Comparison of ENCODE assay signal across 29 mouse cellular contexts in genomic region chr5:45844723-45845122, GRCm38 (mm10). TPM values are rescaled to one million over a fixed set of nuclear protein-coding genes. Genes with fewer than 3 reads are reported as not detected.
A peak's percentile ranks its signal among the peaks of the same experiment; 100 is the strongest.
DNase-seq lines count a peak whose midpoint lies in the region; ATAC-seq and TF ChIP-seq lines count a peak whose summit lies in the region.
"Had no signal": no experiment of that assay in that cellular context is flagged by ENCODE, and none has a peak within 500 bp of the region (broad histone marks: within the 10 kb centered on the region; RNA-seq: fewer than 3 reads in every experiment).

No protein-coding gene starts in this region.

- H3K4me3 ChIP-seq in intestine, postnatal 0 days (ENCODE audit: low read depth, low read length) = no peak overlapping the region
- H3K4me3 ChIP-seq in intestine, embryonic 15.5 days (replicated peaks) = no peak overlapping the region
- H3K4me3 ChIP-seq: embryonic facial prominence, embryonic 12.5 days; embryonic facial prominence, embryonic 15.5 days; gastrocnemius, adult 2 months; heart, embryonic 12.5 days; heart, embryonic 15.5 days; hindbrain, embryonic 10.5 days; hindbrain, embryonic 15.5 days had no signal

- no peak for TF ChIP-seq CTCF in intestine, postnatal 0 days (IDR thresholded peaks at IDR 0.05; ENCODE audit: low read depth)

- ATAC-seq in intestine, postnatal 0 days = peak; percentile 43; the same call in 1 of the 2 replicates
- no peak for ATAC-seq in intestine, embryonic 15.5 days
- 0 out of 2 replicates have a peak, but pooled peaks have one; percentile 29 for ATAC-seq in common myeloid progenitor, adult 5-6 weeks (replicated peaks; ENCODE audit: low read depth, poor library complexity, severe bottlenecking)
- peak; percentile 94 for ATAC-seq in megakaryocyte progenitor cell, adult 5-6 weeks (replicated peaks; ENCODE audit: poor library complexity)
- ATAC-seq: CD4-positive, CD25-positive, alpha-beta regulatory T cell, adult 4 months; forebrain, embryonic 14.5 days; forebrain, postnatal 0 days had no signal

- H3K4me2 ChIP-seq in intestine, postnatal 0 days (replicated peaks; ENCODE audit: low read depth) = no peak overlapping the region
- H3K4me2 ChIP-seq in intestine, embryonic 15.5 days (replicated peaks) = no peak overlapping the region
- H3K4me2 ChIP-seq: embryonic facial prominence, embryonic 12.5 days; embryonic facial prominence, embryonic 15.5 days; heart, embryonic 12.5 days; heart, embryonic 15.5 days; hindbrain, embryonic 15.5 days had no signal

- peak; percentile 22 for DNase-seq in lung, postnatal 36 days
- no peak for DNase-seq in lung, postnatal 25 days (ENCODE audit: low spot score)
- no peak for DNase-seq in embryo, embryonic 10.5 days (ENCODE audit: low spot score)
- DNase-seq in right cerebral cortex, postnatal 25 days = no peak
- DNase-seq: adrenal gland, adult 2 months; adrenal gland, postnatal 14 days; cerebellum, adult 11 months; cerebellum, adult 2 months; cerebellum, adult 9-11 months; cerebellum, postnatal 36 days; forebrain, postnatal 0 days; gastrocnemius, adult 2 months; gastrocnemius, postnatal 14 days; heart, adult 18-20 months; heart, postnatal 10 days; heart, postnatal 36 days had no signal

- peaks cover 5% of the 10 kb centered on the region; the same call in 1 of the 2 replicates for H3K4me1 ChIP-seq in intestine, postnatal 0 days (replicated peaks; ENCODE audit: control insufficient read depth, insufficient read depth, low read length)
- no peaks in the 10 kb centered on the region for H3K4me1 ChIP-seq in intestine, embryonic 15.5 days (replicated peaks)
- H3K4me1 ChIP-seq: embryonic facial prominence, embryonic 12.5 days; embryonic facial prominence, embryonic 15.5 days; heart, embryonic 12.5 days; heart, embryonic 15.5 days; hindbrain, embryonic 10.5 days; hindbrain, embryonic 15.5 days had no signal

- WGBS in intestine, postnatal 0 days = 75% methylated on average over 6 of the region's 6 CpGs
- WGBS in intestine, embryonic 15.5 days = 91% methylated on average over 6 of the region's 6 CpGs

- no peak overlapping the region for H3K9ac ChIP-seq in intestine, postnatal 0 days (ENCODE audit: low read depth, low read length)
- H3K9ac ChIP-seq in intestine, embryonic 15.5 days = no peak overlapping the region
- H3K9ac ChIP-seq: embryonic facial prominence, embryonic 12.5 days; embryonic facial prominence, embryonic 15.5 days; forebrain, postnatal 0 days; heart, embryonic 12.5 days; heart, embryonic 15.5 days; hindbrain, embryonic 15.5 days had no signal

- no peaks in the 10 kb centered on the region for H3K9me3 ChIP-seq in intestine, postnatal 0 days (ENCODE audit: control insufficient read depth)
- no peaks in the 10 kb centered on the region for H3K9me3 ChIP-seq in intestine, embryonic 15.5 days
- H3K9me3 ChIP-seq: embryonic facial prominence, embryonic 12.5 days; embryonic facial prominence, embryonic 15.5 days; heart, embryonic 12.5 days; heart, embryonic 15.5 days; hindbrain, embryonic 15.5 days had no signal

- no peaks in the 10 kb centered on the region for H3K27me3 ChIP-seq in intestine, postnatal 0 days (replicated peaks; ENCODE audit: control insufficient read depth, insufficient read depth, low read length)
- H3K27me3 ChIP-seq in intestine, embryonic 15.5 days (replicated peaks) = no peaks in the 10 kb centered on the region
- H3K27me3 ChIP-seq: embryonic facial prominence, embryonic 12.5 days; embryonic facial prominence, embryonic 15.5 days; heart, embryonic 12.5 days; heart, embryonic 15.5 days; hindbrain, embryonic 15.5 days; Patski had no signal

- no peak overlapping the region for H3K27ac ChIP-seq in intestine, postnatal 0 days (ENCODE audit: low read depth, low read length)
- no peak overlapping the region for H3K27ac ChIP-seq in intestine, embryonic 15.5 days
- H3K27ac ChIP-seq: embryonic facial prominence, embryonic 12.5 days; embryonic facial prominence, embryonic 15.5 days; gastrocnemius, adult 2 months; heart, embryonic 15.5 days; hindbrain, embryonic 10.5 days; hindbrain, embryonic 15.5 days had no signal

- no peaks in the 10 kb centered on the region for H3K36me3 ChIP-seq in intestine, postnatal 0 days (ENCODE audit: control insufficient read depth, insufficient read depth)
- H3K36me3 ChIP-seq in intestine, embryonic 15.5 days = no peaks in the 10 kb centered on the region
- H3K36me3 ChIP-seq: embryonic facial prominence, embryonic 12.5 days; embryonic facial prominence, embryonic 15.5 days; heart, embryonic 12.5 days; heart, embryonic 15.5 days; hindbrain, embryonic 15.5 days had no signal

RNA-seq across cellular contexts. Expression of gene Lcorl, which starts 12.7 kb away (rescaled TPM):
- 23.4 and 27.5 TPM in 2 replicates for polyA plus RNA-seq in intestine, postnatal 0 days (2015; fragmentation: Nextera tagmentation; extraction: Ambion mirVana)
- 25.0 and 28.8 TPM in 2 replicates for polyA plus RNA-seq in intestine, embryonic 15.5 days (2015; fragmentation: Nextera tagmentation; extraction: Ambion mirVana)
- 31.7 and 42.3 TPM in 2 replicates for total RNA-seq in common myeloid progenitor, adult 5-6 weeks (2017)
- 38.7 and 39.0 TPM in 2 replicates for total RNA-seq in megakaryocyte progenitor cell, adult 5-6 weeks (2015)
- total RNA-seq in megakaryocyte progenitor cell, adult 5-6 weeks (2017) = 33.4 and 34.2 TPM in 2 replicates
